Mouse (Mus musculus): ENCODE results near the gene Gm49320.

DNA sequence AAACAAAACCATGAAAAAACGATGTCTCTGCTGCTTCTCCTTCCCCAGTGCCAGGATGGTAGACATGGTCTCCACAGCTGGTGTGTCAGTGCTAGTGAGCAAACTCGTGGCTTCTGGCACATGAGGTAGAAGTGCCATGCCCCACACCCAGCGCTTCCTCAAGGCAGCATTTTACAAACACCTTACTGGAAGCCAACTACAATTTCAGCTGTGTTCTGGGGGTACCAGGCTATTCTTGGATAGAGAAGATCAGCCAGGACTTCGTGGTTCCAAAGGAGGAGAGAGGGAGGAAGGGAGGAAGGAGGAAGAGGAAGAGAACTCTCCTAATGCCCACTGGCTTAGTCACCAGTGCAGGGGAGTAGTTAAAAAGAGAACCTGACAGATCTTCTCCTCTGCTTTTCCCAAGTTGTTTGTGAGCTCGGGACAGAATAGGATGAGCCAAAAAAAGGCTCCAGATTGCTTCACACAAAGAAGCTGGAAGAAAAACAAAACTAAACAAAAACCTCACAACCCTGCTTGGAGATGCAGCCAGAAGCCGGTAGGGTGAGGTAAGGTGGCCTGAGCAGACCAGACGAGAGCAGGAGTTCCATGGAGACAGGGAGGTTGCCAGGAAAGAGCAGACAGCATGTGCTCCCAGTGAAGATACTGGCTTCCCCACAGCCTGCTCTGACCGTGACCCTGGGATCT is 24.6 kb downstream of the Gm49320 start:
- TF ChIP-seq CTCF (IDR thresholded peaks at IDR 0.05; ENCODE audit: insufficient read depth, low read depth, low read length) (no peak), POLR2A (IDR thresholded peaks at IDR 0.05; ENCODE audit: insufficient read depth, low read depth, low read length) (no peak)

All from olfactory bulb, adult 2 months (tissue).